Mouse (Mus musculus): ENCODE results near the gene Kif1b. TPM values are rescaled to one million over a fixed set of nuclear protein-coding genes. Genes with fewer than 3 reads are reported as not detected.

The Kif1b gene
- polyA plus RNA-seq, 1 experiment = 232 TPM

- TF ChIP-seq CTCF (IDR thresholded peaks at IDR 0.05; ENCODE audit: borderline replicate concordance, extremely low read depth, insufficient read depth, insufficient read length) (no peak), POLR2A (IDR thresholded peaks at IDR 0.05; ENCODE audit: borderline replicate concordance, extremely low read depth, insufficient read depth, insufficient read length, poor library complexity, severe bottlenecking) (no peak)
- no peak for DNase-seq (ENCODE audit: low read depth)
These were observed 16.4 kb downstream of the Kif1b start for GRCm38 (mm10) chr4:149291061-149291460.

- no peak for TF ChIP-seq POLR2A (IDR thresholded peaks at IDR 0.05; ENCODE audit: borderline replicate concordance, extremely low read depth, insufficient read depth, insufficient read length, poor library complexity, severe bottlenecking)
- no peak for TF ChIP-seq CTCF (IDR thresholded peaks at IDR 0.05; ENCODE audit: borderline replicate concordance, extremely low read depth, insufficient read depth, insufficient read length)
These were observed 17.2 kb downstream of the Kif1b start for GRCm38 (mm10) chr4:149290157-149290750.

GRCm38 (mm10) chr4:149286287-149287137, 21.0 kb downstream of the Kif1b start:
- no peak for DNase-seq (ENCODE audit: low read depth)
- TF ChIP-seq CTCF (IDR thresholded peaks at IDR 0.05; ENCODE audit: borderline replicate concordance, extremely low read depth, insufficient read depth, insufficient read length) = no peak
- no peak for TF ChIP-seq POLR2A (IDR thresholded peaks at IDR 0.05; ENCODE audit: borderline replicate concordance, extremely low read depth, insufficient read depth, insufficient read length, poor library complexity, severe bottlenecking)

More at GRCm38 (mm10) chr4:149290157-149290750, 17.2 kb downstream of the Kif1b start:
- no peak for DNase-seq (ENCODE audit: low read depth)

DNA sequence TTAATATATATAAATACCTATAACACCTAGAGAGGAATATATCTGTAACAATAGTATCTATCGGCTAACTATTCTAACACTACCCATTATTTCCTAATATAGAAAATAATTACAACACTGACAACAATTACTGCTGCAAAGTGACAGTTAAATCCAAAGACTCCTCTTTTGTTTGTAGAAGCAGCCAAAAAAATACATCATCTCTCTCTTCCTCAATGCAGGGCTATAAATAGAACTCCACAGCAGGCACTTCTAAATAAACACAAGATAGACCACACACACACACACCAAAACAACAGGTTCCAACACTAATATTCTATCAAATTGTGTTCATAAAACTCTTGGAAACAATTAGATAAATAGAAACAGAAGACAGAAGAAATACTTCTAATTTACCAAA, 21.8 kb downstream of the Kif1b start:
- TF ChIP-seq CTCF (IDR thresholded peaks at IDR 0.05; ENCODE audit: borderline replicate concordance, extremely low read depth, insufficient read depth, insufficient read length) (no peak), POLR2A (IDR thresholded peaks at IDR 0.05; ENCODE audit: borderline replicate concordance, extremely low read depth, insufficient read depth, insufficient read length, poor library complexity, severe bottlenecking) (no peak)
- DNase-seq (ENCODE audit: low read depth) = peak; percentile 23

DNA sequence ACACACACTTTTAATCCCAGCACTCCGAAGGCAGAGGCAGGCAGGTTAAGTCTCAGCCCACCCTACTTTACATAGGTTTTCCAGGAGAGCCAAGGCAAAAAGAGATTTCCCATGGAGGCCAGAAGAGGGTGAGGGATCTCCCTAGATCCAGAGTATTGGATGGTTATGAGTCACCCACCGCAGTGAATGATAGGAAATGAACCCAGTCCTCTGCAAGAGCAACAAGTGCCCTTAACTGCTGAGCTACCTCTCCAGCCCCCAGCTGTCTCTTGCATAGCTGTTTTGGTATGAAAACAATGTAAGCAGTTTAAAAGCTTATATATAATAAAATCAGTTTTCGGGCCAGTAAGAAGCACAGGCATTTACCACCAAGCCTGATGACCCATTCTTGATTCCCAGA, 24.5 kb downstream of the Kif1b start:
- no peak for DNase-seq (ENCODE audit: low read depth)
- TF ChIP-seq CTCF (IDR thresholded peaks at IDR 0.05; ENCODE audit: borderline replicate concordance, extremely low read depth, insufficient read depth, insufficient read length) = no peak
- TF ChIP-seq POLR2A (IDR thresholded peaks at IDR 0.05; ENCODE audit: borderline replicate concordance, extremely low read depth, insufficient read depth, insufficient read length, poor library complexity, severe bottlenecking) = no peak

DNA sequence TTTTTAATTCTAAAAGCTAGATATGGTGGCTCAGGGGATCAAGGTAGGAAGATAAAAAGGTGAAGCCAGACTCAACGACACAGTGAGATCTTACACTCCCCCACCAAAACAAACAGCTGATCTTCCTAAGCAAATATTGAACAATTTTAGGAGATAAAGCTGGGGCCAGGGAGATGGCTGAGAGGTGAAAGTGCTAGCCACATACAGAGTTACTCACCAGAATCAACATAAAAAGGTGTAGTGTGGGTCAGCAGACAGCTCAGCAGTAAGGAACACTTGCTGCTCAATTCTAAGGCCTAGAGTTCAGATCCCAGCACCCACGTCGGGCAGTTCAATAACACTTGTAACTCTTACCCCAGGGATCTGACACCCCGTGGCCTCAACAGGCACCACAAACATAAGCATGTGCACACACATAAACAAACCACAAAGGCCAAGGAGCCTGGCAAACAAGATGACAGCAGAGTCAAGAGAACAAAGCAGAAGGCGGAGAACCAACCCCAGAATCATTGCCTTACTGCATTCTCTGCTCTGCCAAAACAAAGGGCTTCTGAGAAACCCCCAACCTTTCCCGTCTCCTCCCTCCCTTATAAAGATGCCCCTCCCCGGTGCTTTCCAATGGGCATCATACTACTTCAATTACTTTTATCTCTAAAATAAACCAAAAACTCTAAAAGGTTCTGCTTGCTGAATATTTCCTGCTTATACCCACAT, 25.3 kb downstream of the Kif1b start:
- DNase-seq (ENCODE audit: low read depth) = no peak
- TF ChIP-seq CTCF (IDR thresholded peaks at IDR 0.05; ENCODE audit: borderline replicate concordance, extremely low read depth, insufficient read depth, insufficient read length) (no peak), POLR2A (IDR thresholded peaks at IDR 0.05; ENCODE audit: borderline replicate concordance, extremely low read depth, insufficient read depth, insufficient read length, poor library complexity, severe bottlenecking) (no peak)

DNA sequence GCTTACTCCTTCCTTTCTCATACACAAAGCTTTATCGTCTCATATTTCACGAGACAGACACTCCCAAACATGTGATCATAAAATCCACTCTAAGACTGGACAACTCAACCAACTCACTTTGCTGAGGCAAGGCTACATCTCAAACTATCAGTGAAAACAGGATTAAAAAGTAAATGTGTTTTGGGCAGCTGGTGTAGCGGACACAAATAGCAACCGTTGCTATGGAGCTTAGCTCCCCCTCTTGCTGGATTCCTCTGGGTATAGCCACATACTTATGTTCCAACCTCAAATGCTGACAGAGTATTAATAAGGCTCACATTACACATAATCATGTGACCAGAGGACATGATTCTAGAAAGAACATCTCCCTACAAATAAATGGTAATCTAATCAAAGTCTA, 29.9 kb downstream of the Kif1b start:
- no peak for TF ChIP-seq POLR2A (IDR thresholded peaks at IDR 0.05; ENCODE audit: borderline replicate concordance, extremely low read depth, insufficient read depth, insufficient read length, poor library complexity, severe bottlenecking)
- no peak for TF ChIP-seq CTCF (IDR thresholded peaks at IDR 0.05; ENCODE audit: borderline replicate concordance, extremely low read depth, insufficient read depth, insufficient read length)
- peak; percentile 84 for DNase-seq (ENCODE audit: low read depth)

GRCm38 (mm10) chr4:149273128-149273527, 34.4 kb downstream of the Kif1b start:
- DNase-seq (ENCODE audit: low read depth) = peak; percentile 25
- peak; percentile 41; the same call in 1 of the 2 replicates for TF ChIP-seq CTCF (IDR thresholded peaks at IDR 0.05; ENCODE audit: borderline replicate concordance, extremely low read depth, insufficient read depth, insufficient read length)
- TF ChIP-seq POLR2A (IDR thresholded peaks at IDR 0.05; ENCODE audit: borderline replicate concordance, extremely low read depth, insufficient read depth, insufficient read length, poor library complexity, severe bottlenecking) = no peak

- DNase-seq (ENCODE audit: low read depth) = no peak
- TF ChIP-seq POLR2A (IDR thresholded peaks at IDR 0.05; ENCODE audit: borderline replicate concordance, extremely low read depth, insufficient read depth, insufficient read length, poor library complexity, severe bottlenecking) (no peak), CTCF (IDR thresholded peaks at IDR 0.05; ENCODE audit: borderline replicate concordance, extremely low read depth, insufficient read depth, insufficient read length) (no peak)
These were observed 37.0 kb downstream of the Kif1b start for GRCm38 (mm10) chr4:149270541-149270940.

DNA sequence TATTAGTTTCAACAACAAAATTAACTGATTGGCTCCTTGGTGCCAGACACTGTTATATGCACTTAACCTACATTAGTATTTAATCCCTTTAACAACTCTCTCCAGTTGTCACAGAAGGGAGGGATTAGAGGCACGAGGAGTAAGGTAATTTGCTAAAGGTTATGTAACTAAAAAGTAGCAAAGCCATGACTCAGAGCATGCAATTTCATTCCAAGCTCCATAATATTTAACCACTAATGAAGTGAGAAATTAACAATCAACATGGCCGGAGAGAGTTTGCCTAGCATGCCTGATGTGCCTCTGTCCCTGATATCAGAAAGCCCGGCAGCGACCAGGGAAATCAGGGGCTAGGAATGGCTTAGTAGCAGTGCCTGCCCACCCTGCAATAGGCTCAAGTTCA, 38.5 kb downstream of the Kif1b start:
- TF ChIP-seq CTCF (IDR thresholded peaks at IDR 0.05; ENCODE audit: borderline replicate concordance, extremely low read depth, insufficient read depth, insufficient read length) = no peak
- TF ChIP-seq POLR2A (IDR thresholded peaks at IDR 0.05; ENCODE audit: borderline replicate concordance, extremely low read depth, insufficient read depth, insufficient read length, poor library complexity, severe bottlenecking) = no peak
- no peak for DNase-seq (ENCODE audit: low read depth)

- TF ChIP-seq POLR2A (IDR thresholded peaks at IDR 0.05; ENCODE audit: borderline replicate concordance, extremely low read depth, insufficient read depth, insufficient read length, poor library complexity, severe bottlenecking) = no peak
- DNase-seq (ENCODE audit: low read depth) = no peak
These were observed 42.6 kb downstream of the Kif1b start for GRCm38 (mm10) chr4:149264895-149265294.

Data from brain, embryonic 14.5 days (tissue).